Mouse (Mus musculus) ES-Bruce4 (cell line): ENCODE data around the gene Gsc2. TPM values are rescaled to one million over a fixed set of nuclear protein-coding genes. Genes with fewer than 3 reads are reported as not detected.

Source experiments
- H3K27ac ChIP-seq: 2 replicates; pipeline ENCODE4 v1.5.1; 2012; ENCODE audit warnings: low read length, inconsistent platforms; ENCODE audit not compliant: insufficient read depth
- H3K27me3 ChIP-seq: 2 replicates; pipeline ENCODE4 v1.6.1; 2012; ENCODE audit warnings: mild to moderate bottlenecking, low read length, inconsistent platforms; ENCODE audit not compliant: control insufficient read depth, poor library complexity, insufficient read depth, severe bottlenecking
- H3K36me3 ChIP-seq: 2 replicates; pipeline ENCODE4 v1.6.1; 2012; ENCODE audit warnings: inconsistent platforms, mild to moderate bottlenecking, low read length, moderate library complexity; ENCODE audit not compliant: control insufficient read depth, poor library complexity, insufficient read depth, severe bottlenecking
- H3K4me1 ChIP-seq: one replicate; pipeline ENCODE4 v1.8.1; 2011; ENCODE audit warnings: low read length; ENCODE audit not compliant: control insufficient read depth, insufficient read depth
- H3K4me3 ChIP-seq: 2 replicates; pipeline ENCODE4 v1.5.1; 2011; ENCODE audit warnings: low read depth, mild to moderate bottlenecking, low read length
- H3K9ac ChIP-seq: 2 replicates; pipeline ENCODE4 v1.6.1; 2012; ENCODE audit warnings: low read depth, mild to moderate bottlenecking, inconsistent platforms; ENCODE audit not compliant: poor library complexity, severe bottlenecking
- H3K9me3 ChIP-seq: replicated peaks from 2 replicates; pipeline ENCODE4 v1.6.1; 2012; ENCODE audit warnings: mild to moderate bottlenecking, low read length, inconsistent platforms; ENCODE audit not compliant: control insufficient read depth, poor library complexity, insufficient read depth, severe bottlenecking
- CTCF ChIP-seq: IDR thresholded peaks from one replicate; pipeline ENCODE4 v1.8.1; 2011; ENCODE audit warnings: low read depth, low read length
- EP300 ChIP-seq: IDR thresholded peaks from 2 replicates; pipeline ENCODE4 v1.6.1; 2011; ENCODE audit warnings: low read depth, low read length; ENCODE audit not compliant: insufficient read depth
- POLR2A ChIP-seq: IDR thresholded peaks from one replicate; pipeline ENCODE4 v1.8.1; 2011; ENCODE audit warnings: low read length; ENCODE audit not compliant: insufficient read depth
- polyA plus RNA-seq: library from polyadenylated mRNA; stranded (reverse); fragments of >200 nt; gene quantifications from 2 replicates; pipeline ENCODE4 v1.2.4, GENCODE M21; 2011; ENCODE audit warnings: low read depth; ENCODE audit not compliant: missing spikeins, insufficient read depth, insufficient read length

Gene Gsc2
- polyA plus RNA-seq, 1 experiment = 0.52 TPM

GRCm38 (mm10) chr16:17911052-17911595, 3.7 kb downstream of the Gsc2 start, which contains the start of gene Ess2:
Ess2 (minus strand) TSS chr16:17911348.
- Histone ChIP-seq H3K27ac (no peak within 1 kb of the TSS), H3K27me3 (peaks cover 11% of the 10 kb centered on the region; the same call in 1 of the 2 replicates), H3K4me1 (no peaks in the 10 kb centered on the region), H3K9ac (peak within 1 kb of the TSS; percentile 81), H3K4me3 (peak within 1 kb of the TSS; percentile 88), H3K9me3 (no peaks in the 10 kb centered on the region), H3K36me3 (peaks cover 4% of the 10 kb centered on the region; the same call in 1 of the 2 replicates)
- TF ChIP-seq POLR2A (no peak), CTCF (peak; percentile 48)

- H3K9me3 ChIP-seq = no peaks in the 10 kb centered on the region
- no peak within 1 kb of the TSS for H3K4me3 ChIP-seq
- no peaks in the 10 kb centered on the region for H3K4me1 ChIP-seq
- no peaks in the 10 kb centered on the region for H3K27me3 ChIP-seq
- H3K27ac ChIP-seq = no peak within 1 kb of the TSS
- H3K9ac ChIP-seq = no peak within 1 kb of the TSS
- TF ChIP-seq EP300 (no peak), CTCF (no peak), POLR2A (no peak)
- H3K36me3 ChIP-seq = no peaks in the 10 kb centered on the region; the same call in 1 of the 2 replicates
Observed at GRCm38 (mm10) chr16:17898462-17898861, 16.4 kb downstream of the Gsc2 start, which contains the start of the genes Dgcr2 and Tssk2. Dgcr2 (minus strand) TSS chr16:17898562. Tssk2 (plus strand) TSS chr16:17898637.

GRCm38 (mm10) chr16:17896091-17896490, 18.8 kb downstream of the Gsc2 start:
- Histone ChIP-seq H3K36me3 (no peaks in the 10 kb centered on the region), H3K27me3 (no peaks in the 10 kb centered on the region), H3K9me3 (no peaks in the 10 kb centered on the region), H3K4me1 (no peaks in the 10 kb centered on the region), H3K9ac (no peak overlapping the region), H3K4me3 (no peak overlapping the region), H3K27ac (no peak overlapping the region)
- TF ChIP-seq EP300 (no peak), POLR2A (no peak), CTCF (no peak)

- no peak within 1 kb of the TSS for H3K9ac ChIP-seq
- H3K27me3 ChIP-seq = no peaks in the 10 kb centered on the region
- H3K9me3 ChIP-seq = no peaks in the 10 kb centered on the region
- no peaks in the 10 kb centered on the region for H3K36me3 ChIP-seq
- TF ChIP-seq EP300 (no peak), CTCF (no peak), POLR2A (no peak)
- no peak within 1 kb of the TSS for H3K4me3 ChIP-seq
- no peaks in the 10 kb centered on the region for H3K4me1 ChIP-seq
- H3K27ac ChIP-seq = no peak within 1 kb of the TSS
Observed at GRCm38 (mm10) chr16:17893923-17894322, 20.9 kb downstream of the Gsc2 start, which contains the start of gene Tssk1. Tssk1 (plus strand) TSS chr16:17894223.

GRCm38 (mm10) chr16:17892606-17893005, 22.3 kb downstream of the Gsc2 start:
- Histone ChIP-seq H3K36me3 (no peaks in the 10 kb centered on the region), H3K27me3 (no peaks in the 10 kb centered on the region), H3K4me3 (no peak overlapping the region), H3K27ac (no peak overlapping the region), H3K4me1 (no peaks in the 10 kb centered on the region), H3K9me3 (no peaks in the 10 kb centered on the region), H3K9ac (no peak overlapping the region)
- no peak for TF ChIP-seq EP300
- no peak for TF ChIP-seq POLR2A
- TF ChIP-seq CTCF = no peak

GRCm38 (mm10) chr16:17891567-17891959, 23.3 kb downstream of the Gsc2 start, which contains the start of gene Gm20518:
Gm20518 (minus strand) TSS chr16:17891671.
- Histone ChIP-seq H3K9ac (peak within 1 kb of the TSS; percentile 83), H3K4me3 (peak within 1 kb of the TSS; percentile 79), H3K27me3 (no peaks in the 10 kb centered on the region), H3K4me1 (no peaks in the 10 kb centered on the region), H3K9me3 (no peaks in the 10 kb centered on the region), H3K36me3 (no peaks in the 10 kb centered on the region), H3K27ac (no peak within 1 kb of the TSS)
- TF ChIP-seq POLR2A (peak; percentile 46), EP300 (no peak), CTCF (no peak)
